Mouse (Mus musculus) lung, embryonic 16.5 days (tissue): ENCODE data around the gene Kmt2b. TPM values are rescaled to one million over a fixed set of nuclear protein-coding genes. Genes with fewer than 3 reads are reported as not detected.

Experiments used
- ATAC-seq: fragments of 200-750 bp; cut with Nextera tagmentation; 2 replicates; pipeline ENCODE4 v1.8.0; 2017; ENCODE audit warnings: low read depth, mild to moderate bottlenecking, moderate library complexity
- H3K27ac ChIP-seq: fragments of 300-500 bp; sonication (generic); 2 replicates; pipeline ENCODE4 v1.5.1; 2014; ENCODE audit warnings: mild to moderate bottlenecking, control low read depth, low read length
- H3K27me3 ChIP-seq: fragments of 300-500 bp; sonication (generic); 2 replicates; pipeline ENCODE4 v1.6.1; 2014; ENCODE audit warnings: low read depth, low read length, mixed read lengths; ENCODE audit not compliant: control insufficient read depth, insufficient read depth
- H3K36me3 ChIP-seq: fragments of 300-500 bp; sonication (generic); 2 replicates; pipeline ENCODE4 v1.6.1; 2014; ENCODE audit warnings: low read length; ENCODE audit not compliant: control insufficient read depth, insufficient read depth
- H3K4me1 ChIP-seq: fragments of 300-500 bp; sonication (generic); replicated peaks from 2 replicates; pipeline ENCODE4 v1.6.1; 2014; ENCODE audit warnings: low read length, mixed read lengths; ENCODE audit not compliant: control insufficient read depth, insufficient read depth
- H3K4me2 ChIP-seq: fragments of 300-500 bp; sonication (generic); 2 replicates; pipeline ENCODE4 v1.6.1; 2014; ENCODE audit warnings: low read depth, low read length, control low read depth
- H3K4me3 ChIP-seq: fragments of 300-500 bp; sonication (generic); 2 replicates; pipeline ENCODE4 v1.5.1; 2014; ENCODE audit warnings: mild to moderate bottlenecking, low read length, control low read depth
- H3K9ac ChIP-seq: fragments of 300-500 bp; sonication (generic); 2 replicates; pipeline ENCODE4 v1.6.1; 2014; ENCODE audit warnings: low read length, control low read depth
- H3K9me3 ChIP-seq: fragments of 300-500 bp; sonication (generic); 2 replicates; pipeline ENCODE4 v1.6.1; 2016; ENCODE audit warnings: low read length; ENCODE audit not compliant: control insufficient read depth
- WGBS: fragments of 180-500 bp; shearing (Covaris S2); extraction: QIAGEN DNeasy Blood & Tissue Kit; methylation state at CpG from one replicate; pipeline ENCODE4 v1.1.7; 2014; 5-methylcytosine and 5-hydroxymethylcytosine counted together
- polyA plus RNA-seq: library from polyadenylated mRNA; unstranded; fragments of >200 nt; fragmentation: Nextera tagmentation; extraction: Ambion mirVana; gene quantifications from 2 replicates; pipeline ENCODE4 v1.2.1, GENCODE M21; 2015

Gene Kmt2b
- polyA plus RNA-seq, 1 experiment from 2014 or later = 8.7 TPM

GRCm38 (mm10) chr7:30604944-30605343 is 16.4 kb upstream of the Kmt2b start:
- 80% methylated on average over 8 of the region's 8 CpGs for WGBS
- Histone ChIP-seq H3K27me3 (no peaks in the 10 kb centered on the region), H3K4me1 (peaks cover 3% of the 10 kb centered on the region), H3K9ac (no peak overlapping the region), H3K4me3 (no peak overlapping the region), H3K27ac (no peak overlapping the region), H3K4me2 (no peak overlapping the region), H3K9me3 (no peaks in the 10 kb centered on the region), H3K36me3 (no peaks in the 10 kb centered on the region)
- ATAC-seq = no peak

DNA sequence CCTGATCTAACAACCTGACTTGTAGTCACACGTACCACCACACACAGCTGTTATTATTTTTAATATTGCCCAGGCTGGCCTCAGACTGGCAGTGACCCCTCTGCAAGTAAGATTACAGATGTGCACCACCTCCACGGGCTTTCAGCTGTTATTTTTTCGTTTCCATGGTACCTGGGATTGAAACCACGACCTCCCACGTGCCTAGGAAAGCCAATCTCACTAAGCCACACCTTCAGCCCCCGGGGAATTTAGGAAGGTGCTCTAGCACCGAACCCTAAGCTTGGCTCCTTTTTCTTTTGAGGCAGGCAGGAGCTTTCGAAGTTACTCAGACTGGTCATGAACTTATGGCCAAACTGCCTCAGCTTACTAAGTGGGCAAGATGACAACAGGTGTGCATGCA is 15.9 kb upstream of the Kmt2b start:
- Histone ChIP-seq H3K27ac (0 out of 2 replicates have a peak overlapping the region, but pooled peaks have one; percentile 17), H3K36me3 (no peaks in the 10 kb centered on the region), H3K9ac (no peak overlapping the region), H3K27me3 (no peaks in the 10 kb centered on the region), H3K4me2 (no peak overlapping the region), H3K4me1 (peaks cover 3% of the 10 kb centered on the region), H3K9me3 (no peaks in the 10 kb centered on the region), H3K4me3 (no peak overlapping the region)
- WGBS = 52% methylated on average over 8 of the region's 8 CpGs
- no peak for ATAC-seq

- Histone ChIP-seq H3K36me3 (no peaks in the 10 kb centered on the region), H3K9ac (no peak overlapping the region), H3K27ac (peak overlapping the region; percentile 93), H3K4me3 (no peak overlapping the region), H3K4me2 (no peak overlapping the region), H3K4me1 (peaks cover 7% of the 10 kb centered on the region), H3K27me3 (no peaks in the 10 kb centered on the region), H3K9me3 (no peaks in the 10 kb centered on the region)
- WGBS = 13% methylated on average over 3 of the region's 3 CpGs
- peak; percentile 77 for ATAC-seq
Measured at GRCm38 (mm10) chr7:30602583-30602982, 14.1 kb upstream of the Kmt2b start.

GRCm38 (mm10) chr7:30600651-30601050 is 12.1 kb upstream of the Kmt2b start:
- Histone ChIP-seq H3K9me3 (no peaks in the 10 kb centered on the region), H3K9ac (peak overlapping the region; percentile 21), H3K27me3 (no peaks in the 10 kb centered on the region), H3K27ac (peak overlapping the region; percentile 93), H3K4me1 (peaks cover 7% of the 10 kb centered on the region), H3K36me3 (no peaks in the 10 kb centered on the region), H3K4me2 (peak overlapping the region; percentile 4; the same call in 1 of the 2 replicates), H3K4me3 (no peak overlapping the region)
- peak; percentile 68 for ATAC-seq
- WGBS = 49% methylated on average over 7 of the region's 7 CpGs

- Histone ChIP-seq H3K4me1 (peaks cover 9% of the 10 kb centered on the region), H3K4me3 (no peak overlapping the region), H3K27ac (peak overlapping the region; percentile 96), H3K4me2 (peak overlapping the region; percentile 4), H3K9me3 (no peaks in the 10 kb centered on the region), H3K27me3 (no peaks in the 10 kb centered on the region), H3K9ac (no peak overlapping the region), H3K36me3 (no peaks in the 10 kb centered on the region)
- WGBS = under 1% methylated on average over 16 of the region's 16 CpGs
- ATAC-seq = peak; percentile 90
Measured at GRCm38 (mm10) chr7:30599933-30600353, 11.4 kb upstream of the Kmt2b start.

DNA sequence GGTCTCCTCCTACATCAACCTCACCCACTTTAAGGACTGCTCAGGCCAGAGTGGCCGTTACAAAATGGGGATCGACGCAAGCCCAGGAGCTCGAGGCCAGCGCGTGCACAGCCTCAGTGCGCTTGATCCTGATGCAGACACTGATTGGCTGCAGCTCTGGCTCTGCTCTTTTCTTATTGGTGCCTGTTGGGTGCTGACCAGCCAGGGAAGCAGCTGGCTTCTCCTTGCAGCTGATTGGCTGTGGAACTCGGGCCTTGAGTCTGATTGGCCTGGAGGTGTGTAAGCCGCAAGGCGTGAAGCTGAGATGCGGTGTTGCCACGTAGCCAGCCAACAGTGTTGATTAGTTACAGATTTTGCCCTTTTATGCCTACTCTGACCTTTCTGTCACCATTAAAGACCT is 10.3 kb upstream of the Kmt2b start, which contains the start of gene Zbtb32:
Gene Zbtb32 (minus strand): TSS at position 124 of the 400 bp plus-strand sequence.
- no peak for ATAC-seq
- H3K9ac ChIP-seq = peak within 1 kb of the TSS; percentile 39; the same call in 1 of the 2 replicates

DNA sequence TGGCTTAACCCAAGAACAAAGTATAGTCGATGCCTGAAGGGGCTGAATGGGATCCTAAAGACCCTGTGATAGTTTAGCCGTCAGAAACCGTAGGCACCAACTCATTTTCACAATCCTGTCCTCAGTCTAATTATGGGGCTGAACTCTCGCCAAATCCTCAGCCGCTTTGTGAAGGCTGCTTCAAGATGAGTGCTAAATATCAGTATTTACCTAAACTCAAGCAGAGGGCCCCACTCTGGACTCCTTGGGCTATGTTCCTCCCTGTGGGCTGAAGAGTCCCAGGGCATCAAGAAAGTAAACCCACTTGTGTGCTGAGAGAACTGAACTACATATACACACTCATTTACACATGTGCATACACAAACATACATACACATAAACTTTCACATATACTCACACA is 8.3 kb upstream of the Kmt2b start:
- Histone ChIP-seq H3K9me3 (no peaks in the 10 kb centered on the region), H3K27ac (peak overlapping the region; percentile 82), H3K36me3 (no peaks in the 10 kb centered on the region), H3K4me1 (peaks cover 10% of the 10 kb centered on the region), H3K4me3 (no peak overlapping the region), H3K4me2 (no peak overlapping the region), H3K9ac (no peak overlapping the region), H3K27me3 (no peaks in the 10 kb centered on the region)
- ATAC-seq = no peak
- 36% methylated on average over 5 of the region's 5 CpGs for WGBS

More for the DNA sequence above, 10.3 kb upstream of the Kmt2b start, which contains the start of gene Zbtb32:
- Histone ChIP-seq H3K4me3 (peak within 1 kb of the TSS; percentile 12; the same call in 1 of the 2 replicates), H3K4me1 (peaks cover 9% of the 10 kb centered on the region), H3K27me3 (no peaks in the 10 kb centered on the region), H3K9me3 (no peaks in the 10 kb centered on the region), H3K36me3 (no peaks in the 10 kb centered on the region), H3K27ac (peak within 1 kb of the TSS; percentile 96), H3K4me2 (peak within 1 kb of the TSS; percentile 36)
- 92% methylated on average over 12 of the region's 12 CpGs for WGBS

- Histone ChIP-seq H3K36me3 (no peaks in the 10 kb centered on the region), H3K4me3 (no peak overlapping the region), H3K27me3 (no peaks in the 10 kb centered on the region), H3K27ac (peak overlapping the region; percentile 82), H3K4me2 (no peak overlapping the region), H3K4me1 (peaks cover 10% of the 10 kb centered on the region), H3K9ac (no peak overlapping the region), H3K9me3 (no peaks in the 10 kb centered on the region)
- WGBS = 62% methylated on average over 5 of the region's 5 CpGs
- ATAC-seq = no peak
Measured at GRCm38 (mm10) chr7:30596093-30596492, 7.6 kb upstream of the Kmt2b start.

GRCm38 (mm10) chr7:30594510-30595024 is 6.0 kb upstream of the Kmt2b start:
- no peak for ATAC-seq
- no peaks in the 10 kb centered on the region for H3K36me3 ChIP-seq
- H3K4me3 ChIP-seq = no peak overlapping the region
- no peaks in the 10 kb centered on the region for H3K27me3 ChIP-seq
- 67% methylated on average over 4 of the region's 4 CpGs for WGBS
- no peaks in the 10 kb centered on the region for H3K9me3 ChIP-seq
- H3K27ac ChIP-seq = no peak overlapping the region
- H3K9ac ChIP-seq = no peak overlapping the region
- no peak overlapping the region for H3K4me2 ChIP-seq
- peaks cover 17% of the 10 kb centered on the region for H3K4me1 ChIP-seq
